Comparison of ENCODE assay signal across 19 mouse cellular contexts in the genomic region with DNA sequence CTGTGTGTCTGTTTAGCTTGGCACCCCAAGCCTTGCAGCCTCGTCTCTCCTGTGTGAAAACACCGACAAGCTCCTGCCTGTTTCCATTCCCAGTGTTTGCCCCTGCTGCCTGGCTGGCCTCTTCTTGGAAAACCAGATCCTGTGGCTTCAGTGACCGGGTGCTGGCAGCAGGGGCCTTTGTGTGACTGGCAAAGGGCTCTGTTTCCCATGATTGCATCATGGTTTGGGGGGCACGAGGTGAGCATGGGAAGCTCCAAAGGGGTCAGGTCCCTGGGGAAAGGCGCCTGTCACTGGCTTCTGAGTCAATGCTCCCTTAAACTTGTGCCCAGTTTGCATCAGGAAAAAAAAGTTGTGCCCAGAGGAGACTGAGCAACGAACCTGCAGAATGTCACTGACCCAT.
DNase-seq lines count a peak whose midpoint lies in the region; ATAC-seq lines count a peak whose summit lies in the region.
"Had no signal": no experiment of that assay in that cellular context is flagged by ENCODE, and none has a peak within 500 bp of the region (broad histone marks: within the 10 kb centered on the region; RNA-seq: fewer than 3 reads in every experiment).

No protein-coding gene starts in this region.

- no peak overlapping the region for H3K4me3 ChIP-seq in forebrain, embryonic 14.5 days (ENCODE audit: low read depth, low read length)
- H3K4me3 ChIP-seq in forebrain, embryonic 15.5 days = no peak overlapping the region
- H3K4me3 ChIP-seq in brown adipose tissue, adult 24 weeks (ENCODE audit: insufficient read depth, low read depth, low read length) = no peak overlapping the region
- no peak overlapping the region for H3K4me3 ChIP-seq in limb, embryonic 13.5 days
- no peak overlapping the region for H3K4me3 ChIP-seq in neural tube, embryonic 15.5 days (replicated peaks)
- H3K4me3 ChIP-seq: gastrocnemius, adult 2 months; layer of hippocampus, adult 2 months; liver, embryonic 15.5 days had no signal

- H3K27me3 ChIP-seq in forebrain, embryonic 14.5 days (replicated peaks; ENCODE audit: control insufficient read depth, insufficient read depth, low read length) = no peaks in the 10 kb centered on the region
- H3K27me3 ChIP-seq in forebrain, embryonic 15.5 days = no peaks in the 10 kb centered on the region
- H3K27me3 ChIP-seq in limb, embryonic 13.5 days = 0 out of 2 replicates have a peak, but pooled peaks cover 3% of the 10 kb centered on the region
- H3K27me3 ChIP-seq in neural tube, embryonic 15.5 days (replicated peaks) = 0 out of 2 replicates have a peak, but pooled peaks cover 3% of the 10 kb centered on the region
- H3K27me3 ChIP-seq: liver, embryonic 15.5 days had no signal

- 67% methylated on average over 6 of the region's 6 CpGs for WGBS in forebrain, embryonic 14.5 days
- 46% methylated on average over 6 of the region's 6 CpGs for WGBS in forebrain, embryonic 15.5 days
- WGBS in limb, embryonic 13.5 days = 41% methylated on average over 6 of the region's 6 CpGs
- WGBS in neural tube, embryonic 15.5 days = 62% methylated on average over 6 of the region's 6 CpGs

- no peaks in the 10 kb centered on the region for H3K9me3 ChIP-seq in forebrain, embryonic 14.5 days (replicated peaks; ENCODE audit: control insufficient read depth, low read length)
- no peaks in the 10 kb centered on the region for H3K9me3 ChIP-seq in forebrain, embryonic 15.5 days
- H3K9me3 ChIP-seq in limb, embryonic 13.5 days = no peaks in the 10 kb centered on the region
- H3K9me3 ChIP-seq in neural tube, embryonic 15.5 days (replicated peaks) = no peaks in the 10 kb centered on the region
- H3K9me3 ChIP-seq: liver, embryonic 15.5 days had no signal

- no peak overlapping the region for H3K9ac ChIP-seq in forebrain, embryonic 14.5 days (ENCODE audit: low read length)
- no peak overlapping the region for H3K9ac ChIP-seq in forebrain, embryonic 15.5 days (replicated peaks)
- H3K9ac ChIP-seq in limb, embryonic 13.5 days = no peak overlapping the region
- no peak overlapping the region for H3K9ac ChIP-seq in neural tube, embryonic 15.5 days (replicated peaks)
- H3K9ac ChIP-seq: hindbrain, embryonic 14.5 days; liver, embryonic 15.5 days had no signal

- DNase-seq in forebrain, embryonic 14.5 days (ENCODE audit: low spot score) = no peak
- DNase-seq in 3134 (ENCODE audit: extremely low read depth, insufficient read length, low spot score) = peak; percentile 53
- DNase-seq in testis, postnatal 14 days (ENCODE audit: low spot score) = no peak
- DNase-seq: cerebellum, adult 9-10 months; gastrocnemius, adult 2 months; heart, adult 11 months; left cerebral cortex, postnatal 4 days; thymus, postnatal 14 days had no signal

- no peak overlapping the region for H3K4me2 ChIP-seq in forebrain, embryonic 14.5 days (ENCODE audit: low read length)
- no peak overlapping the region for H3K4me2 ChIP-seq in forebrain, embryonic 15.5 days (replicated peaks)
- no peak overlapping the region for H3K4me2 ChIP-seq in limb, embryonic 13.5 days (replicated peaks)
- H3K4me2 ChIP-seq in neural tube, embryonic 15.5 days = no peak overlapping the region
- H3K4me2 ChIP-seq: hindbrain, embryonic 14.5 days; liver, embryonic 15.5 days had no signal

- H3K27ac ChIP-seq in forebrain, embryonic 14.5 days (ENCODE audit: low read depth, low read length) = peak overlapping the region; percentile 11; the same call in 1 of the 2 replicates
- no peak overlapping the region for H3K27ac ChIP-seq in forebrain, embryonic 15.5 days (replicated peaks)
- peak overlapping the region; percentile 76 for H3K27ac ChIP-seq in brown adipose tissue, adult 24 weeks (replicated peaks; ENCODE audit: low read depth, low read length)
- H3K27ac ChIP-seq in limb, embryonic 13.5 days = peak overlapping the region; percentile 45; the same call in 1 of the 2 replicates
- no peak overlapping the region for H3K27ac ChIP-seq in neural tube, embryonic 15.5 days (replicated peaks)
- H3K27ac ChIP-seq: gastrocnemius, adult 2 months; hindbrain, embryonic 14.5 days; kidney, postnatal 0 days; layer of hippocampus, adult 2 months; liver, embryonic 15.5 days had no signal

- peaks cover 11% of the 10 kb centered on the region; the same call in 1 of the 2 replicates for H3K4me1 ChIP-seq in forebrain, embryonic 14.5 days (ENCODE audit: control insufficient read depth, insufficient read depth, low read length)
- H3K4me1 ChIP-seq in forebrain, embryonic 15.5 days = peaks cover 25% of the 10 kb centered on the region
- H3K4me1 ChIP-seq in brown adipose tissue, adult 24 weeks (ENCODE audit: control insufficient read depth, insufficient read depth, insufficient read length, low read length) = peaks cover 37% of the 10 kb centered on the region
- H3K4me1 ChIP-seq in limb, embryonic 13.5 days = peaks cover 53% of the 10 kb centered on the region
- H3K4me1 ChIP-seq in neural tube, embryonic 15.5 days = peaks cover 22% of the 10 kb centered on the region

- H3K36me3 ChIP-seq in forebrain, embryonic 14.5 days (ENCODE audit: control insufficient read depth, insufficient read depth, low read length) = no peaks in the 10 kb centered on the region
- no peaks in the 10 kb centered on the region for H3K36me3 ChIP-seq in forebrain, embryonic 15.5 days
- no peaks in the 10 kb centered on the region for H3K36me3 ChIP-seq in limb, embryonic 13.5 days
- H3K36me3 ChIP-seq in neural tube, embryonic 15.5 days = no peaks in the 10 kb centered on the region
- H3K36me3 ChIP-seq: liver, embryonic 15.5 days had no signal

- ATAC-seq in forebrain, embryonic 14.5 days = no peak
- ATAC-seq in forebrain, embryonic 15.5 days (replicated peaks) = no peak
- ATAC-seq in limb, embryonic 13.5 days (ENCODE audit: low FRiP score, low read depth) = no peak
- no peak for ATAC-seq in neural tube, embryonic 15.5 days (ENCODE audit: low FRiP score)
- ATAC-seq: forebrain, embryonic 16.5 days; intestine, postnatal 0 days; lung, postnatal 0 days had no signal

Comparison
In these comparisons a context has a peak if more than half of its experiments do, and no peak if none do; other contexts are left out.
1. H3K27ac ChIP-seq: peak in forebrain, embryonic 14.5 days (single experiment), brown adipose tissue, adult 24 weeks (single experiment) and limb, embryonic 13.5 days (single experiment); none in forebrain, embryonic 15.5 days (single experiment) and neural tube, embryonic 15.5 days (single experiment).